Mouse (Mus musculus) adrenal gland, postnatal 25 days (tissue): ENCODE data around the gene Entpd1. TPM values are rescaled to one million over a fixed set of nuclear protein-coding genes. Genes with fewer than 3 reads are reported as not detected.
"Not testable (repeated sequence)": the region's sequence is repeated elsewhere in the genome, so short reads cannot be mapped to it uniquely, and the experiment has no call there.

Source experiments
- DNase-seq: peaks from one replicate; pipeline ENCODE4 v3.0.0; 2021; ENCODE audit warnings: mixed read lengths
- long read RNA-seq: library from polyadenylated mRNA; stranded (forward); transcript quantifications from one replicate; pipeline ENCODE4 v2.0.0, GENCODE M21; 2021
- total RNA-seq: library from RNA; stranded (reverse); gene quantifications from 2 replicates; pipeline ENCODE4 v1.2.3, GENCODE M21; 2021

Entpd1 gene
- 19.6 and 20.3 TPM in 2 replicates for total RNA-seq
- long read RNA-seq, full-length matches to known transcripts: 2 of 5 reads
- long read RNA-seq, partial matches to known transcripts: 2 of 5 reads
- long read RNA-seq, other reads (novel, unspliced or antisense): 1 of 5 reads

DNA sequence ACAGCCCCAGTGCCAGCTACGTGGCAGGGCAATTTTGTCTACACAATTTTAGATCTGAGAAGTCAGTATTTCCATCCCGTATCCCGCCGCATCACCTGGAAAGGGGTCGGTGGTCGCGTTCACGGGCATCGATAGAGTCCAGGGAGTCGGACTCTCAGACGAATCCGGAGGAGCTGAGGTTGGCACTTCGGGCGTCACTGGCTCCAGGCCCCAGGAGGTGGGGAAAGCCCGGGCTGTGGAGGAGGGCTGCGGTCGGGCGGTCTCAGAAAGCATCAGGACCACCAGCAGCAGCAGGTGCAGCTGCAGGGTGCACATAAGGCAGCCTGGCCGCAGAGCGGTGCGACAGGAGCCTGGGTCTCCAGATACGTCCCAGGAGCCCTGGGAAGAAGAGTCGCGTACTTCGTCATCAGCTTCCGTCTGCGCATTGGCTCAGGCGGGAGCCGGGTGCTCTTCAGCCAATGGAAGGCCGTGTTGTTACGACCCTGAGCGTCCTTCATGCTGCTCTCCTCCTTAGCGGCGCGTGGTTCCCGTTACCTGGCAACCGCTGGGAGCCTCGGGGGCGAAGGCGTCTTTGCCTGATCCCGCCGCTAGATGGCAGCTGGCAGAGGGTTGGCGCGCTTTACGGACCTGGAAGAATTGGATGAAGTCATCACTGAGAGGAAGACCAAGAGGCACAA, at the start of gene Entpd1, which contains the start of gene Tctn3:
Entpd1 (plus strand) TSS at position 537 of the 677 bp plus-strand sequence.
Tctn3 (minus strand) TSS at position 404 of the 677 bp plus-strand sequence.
- DNase-seq: peak; percentile 97

DNA sequence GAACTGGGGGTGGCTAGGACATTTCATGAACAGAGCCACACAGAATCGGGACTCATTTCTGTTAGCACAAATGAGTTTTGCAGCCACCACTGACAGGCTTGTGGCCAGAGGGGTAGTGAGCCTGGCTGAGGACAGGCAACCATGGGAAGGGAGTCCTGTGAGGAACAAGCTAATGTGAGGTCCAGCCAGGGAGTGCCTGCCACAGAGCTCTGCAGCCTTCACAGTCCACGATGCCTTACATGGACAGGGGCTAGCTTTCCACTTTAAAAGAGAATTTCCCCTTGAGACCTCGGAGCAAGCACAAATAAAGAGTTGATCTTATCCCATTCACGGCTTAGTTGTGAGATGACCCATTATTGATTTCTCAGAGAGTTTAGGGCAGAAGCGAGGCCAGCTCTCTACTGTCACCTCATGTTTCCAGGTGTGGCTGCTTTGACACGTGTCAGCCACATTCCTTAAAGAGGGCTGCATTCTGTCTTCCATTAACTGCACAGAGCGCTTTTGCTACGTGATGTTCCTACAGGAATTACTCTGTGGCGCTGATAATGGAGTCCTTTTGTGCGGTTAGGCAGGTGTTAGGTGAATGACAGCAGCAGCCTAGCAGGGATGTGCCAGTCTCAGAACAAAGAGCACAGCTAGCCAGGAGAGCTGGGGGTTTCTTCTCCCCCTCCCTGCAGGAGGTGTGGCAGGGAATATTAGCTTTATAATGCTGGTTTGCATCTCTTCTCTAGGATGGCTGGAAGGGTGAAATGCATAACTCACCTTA, 48.1 kb upstream of the Entpd1 start:
- DNase-seq: no peak

DNA sequence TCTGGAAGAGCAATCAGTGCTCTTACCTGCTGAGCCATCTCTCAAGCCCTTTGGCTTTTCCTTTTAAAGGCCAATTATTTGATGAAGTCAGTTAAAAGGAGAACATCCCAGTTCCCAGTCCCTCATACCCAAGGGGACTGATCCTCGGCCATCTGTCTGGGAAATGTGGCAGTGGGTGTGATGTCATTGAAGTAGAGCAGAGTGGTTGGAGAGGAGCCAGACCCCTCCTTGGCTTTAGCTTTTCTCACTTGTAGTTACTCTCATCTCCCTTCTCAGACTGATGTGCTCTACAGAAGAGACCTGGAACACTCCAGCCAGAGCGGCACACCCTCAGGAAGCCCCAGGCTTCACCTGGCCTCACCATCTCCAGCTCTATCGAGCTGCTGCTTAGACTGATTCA, 44.5 kb upstream of the Entpd1 start:
- DNase-seq: no peak

DNA sequence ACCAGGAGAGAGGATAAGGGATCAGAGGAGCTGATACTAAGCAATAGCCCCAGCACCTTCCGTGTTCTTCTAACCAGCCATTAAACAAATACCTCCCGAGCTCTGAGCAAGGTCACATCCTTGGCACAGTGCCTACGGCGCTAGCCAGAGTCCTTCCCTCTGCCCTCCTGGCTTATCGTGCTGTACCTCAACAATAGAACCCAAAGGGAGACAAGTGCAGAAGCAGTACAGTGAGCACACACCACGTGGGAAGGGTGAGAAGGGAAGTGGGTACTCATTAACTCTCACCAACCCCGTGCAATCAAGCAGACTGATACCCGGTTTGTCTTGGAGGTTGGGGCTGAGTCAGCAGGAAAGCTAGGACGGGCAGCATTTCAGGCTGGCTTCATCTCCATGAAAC, 41.4 kb upstream of the Entpd1 start:
- peak; percentile 77 for DNase-seq

DNA sequence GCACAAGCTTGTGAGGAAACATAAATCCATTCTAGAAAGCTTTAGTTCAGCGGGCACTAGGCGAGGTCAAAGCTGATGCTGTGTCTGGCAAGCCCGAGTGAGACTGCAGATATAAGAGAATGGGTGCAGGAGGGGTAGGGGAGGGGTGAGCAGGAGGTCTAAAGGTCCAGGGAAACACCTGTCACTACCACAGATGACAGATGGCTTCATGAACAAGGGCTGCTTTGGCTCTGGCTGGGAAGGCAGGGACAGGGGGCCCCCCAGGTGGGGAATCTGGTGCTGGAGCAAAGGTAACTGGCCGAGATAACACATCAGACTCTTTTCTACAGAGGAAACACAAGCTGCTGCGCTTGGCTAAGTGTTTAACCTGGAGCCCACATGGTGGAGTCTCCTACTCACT, 36.7 kb upstream of the Entpd1 start:
- DNase-seq: no peak

DNA sequence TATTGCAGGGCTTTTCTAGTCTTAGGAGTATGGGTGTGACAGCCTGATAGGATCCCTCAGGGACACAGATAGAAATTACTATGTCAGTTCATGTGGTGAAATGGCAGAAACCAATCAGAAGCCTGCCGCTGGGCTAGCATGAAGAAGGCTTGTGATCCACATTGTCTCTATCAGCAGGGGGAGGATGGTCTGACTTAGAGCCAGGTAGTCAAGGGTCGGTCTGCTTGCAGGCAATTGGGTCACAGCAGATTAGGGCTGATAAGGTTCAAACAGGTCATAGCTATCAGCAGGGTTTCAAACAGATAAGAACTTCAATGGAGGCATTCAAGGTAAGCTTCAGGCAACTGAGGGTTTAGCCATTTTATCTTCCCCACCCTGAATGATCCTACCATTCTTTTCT, 31.3 kb upstream of the Entpd1 start:
- no peak for DNase-seq

DNA sequence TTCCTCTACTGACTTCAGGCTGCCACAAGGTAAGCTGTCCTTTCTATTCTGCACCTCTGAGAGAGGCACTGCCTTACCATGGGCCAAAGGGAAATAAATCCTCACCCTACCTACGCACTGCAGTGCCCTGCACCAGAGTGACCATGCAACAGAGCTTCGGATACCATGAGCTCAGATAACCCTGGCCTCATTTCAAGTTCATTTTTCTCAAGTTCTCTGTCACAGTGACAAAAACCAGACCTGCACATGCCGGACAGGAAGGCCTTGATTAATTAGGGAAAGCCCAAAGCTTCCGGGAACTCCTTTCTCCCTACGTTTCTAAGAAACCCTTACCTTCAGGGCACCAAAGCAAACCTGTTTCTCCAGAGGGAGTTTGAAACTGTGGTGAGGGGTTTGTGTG, 30.5 kb upstream of the Entpd1 start:
- no peak for DNase-seq

GRCm38 (mm10) chr19:40586908-40587307, 25.3 kb upstream of the Entpd1 start:
- no peak for DNase-seq

DNA sequence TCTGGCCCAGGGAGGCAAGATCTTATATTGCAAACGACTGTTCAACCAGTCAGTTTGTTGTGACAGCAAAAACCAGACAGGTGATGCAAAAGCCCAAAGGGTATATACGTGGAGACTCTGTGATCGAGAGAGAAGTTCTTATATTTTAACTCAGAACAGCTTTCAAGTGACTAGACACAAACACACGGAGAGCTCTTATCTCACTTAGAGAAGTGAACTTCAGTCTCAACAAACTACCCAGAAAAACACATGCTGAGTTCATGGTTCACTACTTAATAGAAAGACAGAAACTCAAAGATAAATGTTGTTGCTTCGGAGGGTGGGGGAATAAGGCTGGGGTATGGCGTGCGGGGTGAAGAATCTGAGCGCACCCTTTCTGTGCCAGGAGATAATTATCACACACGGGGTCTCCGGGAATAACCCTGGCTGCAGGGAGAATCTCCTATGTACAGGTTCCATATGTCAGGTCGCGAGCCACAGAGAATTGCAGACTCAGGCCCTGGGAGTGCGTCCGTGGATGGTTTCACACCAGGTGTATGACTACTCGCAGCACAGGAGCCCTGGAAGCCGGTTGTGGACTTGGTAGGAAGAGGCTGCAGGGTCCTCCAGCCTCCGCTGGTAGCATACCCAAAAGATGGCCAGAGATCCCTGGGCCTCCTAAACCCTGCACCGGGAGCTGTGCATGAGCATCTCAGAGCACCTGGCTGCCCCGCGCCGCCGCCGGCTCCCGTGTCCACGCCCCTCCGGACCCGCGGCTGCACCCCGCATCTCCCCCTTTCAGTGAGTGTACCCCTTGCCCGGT, 24.5 kb upstream of the Entpd1 start:
- no peak for DNase-seq

DNA sequence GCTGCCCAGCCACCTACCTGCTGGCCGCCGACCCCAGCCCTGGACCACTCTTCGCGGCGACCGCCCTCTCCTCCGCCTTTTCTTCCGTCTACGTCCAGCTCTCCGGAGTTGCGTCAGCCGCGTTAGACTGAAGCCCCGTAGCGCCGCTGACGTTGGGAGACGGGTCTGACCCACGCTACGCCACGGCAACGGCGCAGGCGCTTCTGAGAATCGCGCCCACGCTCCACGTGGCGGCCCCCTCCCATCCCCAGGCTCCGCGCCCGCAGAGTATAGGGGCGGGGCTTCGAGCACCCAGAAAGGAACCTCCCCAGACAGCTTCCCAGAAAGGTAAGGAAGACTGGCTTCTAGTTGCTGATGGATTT, 23.9 kb upstream of the Entpd1 start, which contains the start of gene Aldh18a1:
Aldh18a1 (minus strand) TSS at position 171 of the 362 bp plus-strand sequence.
- peak; percentile 94 for DNase-seq

- DNase-seq: peak; percentile 88
Observed at GRCm38 (mm10) chr19:40588847-40589529, 23.2 kb upstream of the Entpd1 start.

DNA sequence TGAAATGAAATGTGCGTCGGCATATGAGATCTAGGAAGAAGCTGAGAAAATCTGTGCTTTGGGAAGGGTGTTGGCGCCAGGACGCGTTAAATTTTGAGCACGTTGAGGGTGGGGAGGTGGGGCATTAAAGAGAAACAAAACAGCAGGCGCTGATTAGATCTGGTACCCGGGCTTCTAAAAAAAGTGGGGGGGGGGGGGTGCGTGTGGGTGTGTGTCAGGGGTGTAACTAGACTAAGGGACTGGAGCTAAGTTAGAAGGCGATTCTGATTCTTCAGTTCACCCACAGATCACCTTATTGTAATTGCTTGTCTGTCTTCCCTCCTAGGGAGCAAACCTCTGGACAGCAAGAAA, 22.7 kb upstream of the Entpd1 start:
- DNase-seq: no peak

GRCm38 (mm10) chr19:40595231-40595630, 16.9 kb upstream of the Entpd1 start:
- DNase-seq: no peak

DNA sequence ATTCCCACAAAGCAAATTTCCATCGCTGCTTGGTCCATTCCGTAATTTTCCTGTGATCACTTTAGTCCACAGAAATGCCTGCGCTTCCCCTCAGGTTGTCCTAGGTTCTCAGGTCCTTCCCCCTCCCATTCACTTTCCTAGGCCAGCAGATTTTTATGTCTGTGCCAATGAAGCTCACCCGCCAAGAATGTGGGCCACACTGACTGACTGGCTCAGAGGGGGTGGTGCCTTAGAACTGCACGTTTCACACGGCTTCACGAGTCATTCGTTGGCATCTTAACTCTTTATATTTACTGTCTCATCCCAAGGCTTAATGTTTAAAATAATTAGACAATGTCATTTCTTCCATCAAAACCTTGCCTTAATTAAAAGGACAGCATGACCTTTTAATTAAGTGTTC, 16.3 kb upstream of the Entpd1 start:
- peak; percentile 5 for DNase-seq

DNA sequence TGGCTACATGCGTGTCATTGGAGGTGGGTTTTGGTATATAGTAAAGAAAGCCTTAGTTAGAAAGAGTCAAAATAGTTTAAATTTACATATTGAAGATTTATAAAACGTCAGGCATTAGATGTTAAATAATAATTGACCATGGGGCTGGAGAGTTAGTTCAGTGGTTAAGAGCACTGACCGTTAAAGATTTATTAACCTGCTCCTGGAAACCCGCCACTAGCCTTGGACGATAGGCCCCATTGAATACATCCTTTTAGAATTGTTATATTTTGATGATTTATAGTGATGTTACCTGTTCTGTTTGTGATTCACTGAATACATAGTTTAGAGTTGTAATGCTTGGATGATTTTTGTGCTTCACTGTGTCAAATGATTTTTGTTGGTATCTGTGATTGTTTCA, 11.3 kb upstream of the Entpd1 start:
- not testable (repeated sequence) for DNase-seq

- DNase-seq: no peak
Observed at GRCm38 (mm10) chr19:40601870-40602269, 10.3 kb upstream of the Entpd1 start.

DNA sequence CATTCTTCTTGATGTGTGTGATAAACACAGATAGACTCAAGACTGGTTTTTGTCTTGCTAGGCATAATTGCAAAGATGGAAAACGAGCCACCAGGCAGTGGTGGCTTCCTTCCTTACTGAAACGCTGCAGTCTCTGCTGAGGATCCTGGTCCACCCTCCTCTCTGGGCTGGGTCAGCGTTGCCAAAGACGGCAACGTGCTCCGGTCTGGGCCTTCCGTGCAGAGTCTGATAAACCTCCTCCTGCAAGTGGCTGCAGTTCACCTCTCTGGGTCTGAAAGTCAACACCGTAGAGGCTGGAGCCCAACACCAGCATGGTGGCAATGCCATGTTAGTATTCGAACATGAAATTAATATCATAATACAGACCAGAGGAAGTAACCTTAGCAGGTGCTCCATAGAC, 7.0 kb upstream of the Entpd1 start:
- no peak for DNase-seq

DNA sequence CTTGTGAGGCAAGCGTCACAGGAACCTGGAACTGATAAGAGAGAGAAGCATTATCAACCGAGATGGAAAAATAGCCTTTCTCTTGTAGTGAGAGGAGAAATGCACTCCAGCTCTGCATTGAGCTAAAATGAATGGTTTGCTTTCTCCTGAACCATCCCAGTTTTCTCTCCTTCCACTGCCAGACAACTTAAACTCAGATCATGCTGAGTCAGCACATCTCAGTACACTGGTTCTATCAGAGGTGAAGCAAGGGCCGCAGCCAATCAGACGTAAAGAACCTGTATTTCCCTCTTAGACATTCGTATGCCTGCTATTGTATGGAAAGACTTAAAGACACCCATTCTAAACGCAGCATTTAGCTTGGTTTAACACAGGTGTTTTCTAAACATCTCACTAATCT, 4.5 kb upstream of the Entpd1 start:
- DNase-seq: no peak

DNA sequence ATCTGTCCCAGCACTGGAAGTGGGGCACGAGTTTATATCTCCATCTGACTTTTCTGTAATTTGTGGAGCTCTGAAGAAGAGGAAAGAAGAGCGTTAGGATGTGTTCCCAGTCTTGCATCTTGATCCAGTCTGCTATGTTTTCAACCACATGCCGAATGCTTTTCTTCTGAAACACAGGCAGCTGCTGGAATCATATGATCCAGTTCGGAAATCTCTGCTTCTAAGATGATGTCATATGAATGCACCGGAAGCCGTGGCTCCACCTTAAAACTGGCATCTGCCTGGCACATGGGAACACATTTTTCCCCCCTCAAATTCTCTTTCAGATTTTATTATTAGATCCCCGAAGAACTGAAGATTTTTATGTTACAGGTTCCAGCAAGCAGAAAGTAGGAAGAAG, 2.6 kb downstream of the Entpd1 start:
- DNase-seq: no peak

DNA sequence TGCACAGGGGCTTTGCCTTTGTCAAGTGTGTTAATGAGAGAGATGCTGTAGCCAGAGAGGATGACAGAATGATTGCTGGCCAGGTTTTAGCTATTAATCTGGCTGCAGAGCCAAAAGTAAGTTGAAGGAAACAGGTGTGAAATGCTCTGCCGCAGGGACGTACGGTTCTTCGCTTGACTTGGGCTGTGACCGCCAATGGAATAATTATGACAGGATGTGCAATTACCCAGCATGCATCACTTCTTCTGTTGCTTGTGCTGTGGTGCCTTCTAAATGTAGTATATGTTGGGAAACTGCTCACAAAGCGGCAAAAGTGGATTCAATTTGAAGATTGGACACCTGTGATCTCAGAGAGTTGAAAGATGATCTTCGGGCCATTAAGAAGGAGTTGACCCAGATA, 3.9 kb downstream of the Entpd1 start:
- DNase-seq: no peak

DNA sequence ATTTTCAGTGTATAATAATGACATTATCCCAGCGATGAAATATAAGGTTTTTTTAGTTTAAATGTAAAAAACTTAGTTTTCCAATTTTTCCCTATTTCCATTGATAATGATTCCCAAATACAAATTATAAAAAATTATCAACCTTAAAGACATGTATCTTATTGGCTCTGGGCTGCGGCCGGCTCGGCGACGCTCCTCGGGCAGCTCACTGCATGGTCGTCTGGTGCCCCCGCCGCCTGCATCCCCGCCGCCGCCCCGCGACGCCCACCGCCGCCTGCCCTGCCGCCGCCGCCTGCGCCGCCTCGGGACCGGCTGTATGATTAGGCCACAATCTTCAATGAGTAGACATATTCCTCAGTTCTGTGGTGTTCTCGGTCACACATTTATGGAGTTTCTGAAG, 9.4 kb downstream of the Entpd1 start:
- DNase-seq: not testable (repeated sequence)

GRCm38 (mm10) chr19:40625935-40626334, 13.8 kb downstream of the Entpd1 start:
- no peak for DNase-seq
